Comparison of ENCODE assay signal across 25 mouse cellular contexts in genomic region chr8:80138481-80138880, GRCm38 (mm10).
"Had no signal": no experiment of that assay in that cellular context is flagged by ENCODE, and none has a peak within 500 bp of the region (broad histone marks: within the 10 kb centered on the region; RNA-seq: fewer than 3 reads in every experiment).

No protein-coding gene starts in this region.

- H3K27ac ChIP-seq: kidney, embryonic 15.5 days; limb, embryonic 10.5 days; limb, embryonic 13.5 days; liver, embryonic 12.5 days; liver, embryonic 15.5 days; lung, embryonic 15.5 days; neural tube, embryonic 13.5 days; stomach, postnatal 0 days had no signal

- H3K36me3 ChIP-seq: kidney, embryonic 15.5 days; limb, embryonic 10.5 days; limb, embryonic 13.5 days; liver, embryonic 12.5 days; liver, embryonic 15.5 days; lung, embryonic 15.5 days; neural tube, embryonic 13.5 days had no signal

- H3K9me3 ChIP-seq: kidney, embryonic 15.5 days; limb, embryonic 10.5 days; limb, embryonic 13.5 days; liver, embryonic 12.5 days; liver, embryonic 15.5 days; lung, embryonic 15.5 days; megakaryocyte, embryonic 14.5 days; neural tube, embryonic 13.5 days had no signal

- DNase-seq: kidney, adult 11 months; kidney, adult 8-10 months; kidney, postnatal 10 days; kidney, postnatal 36 days; liver; lung, adult 18-20 months; lung, postnatal 10 days; lung, postnatal 36 days; midbrain, embryonic 14.5 days; right cerebral cortex, adult 18-20 months; right cerebral cortex, postnatal 14 days; right cerebral cortex, postnatal 4 days; thymus, adult 2 months; thymus, postnatal 14 days; thymus, postnatal 4 days had no signal

- H3K9ac ChIP-seq: kidney, embryonic 15.5 days; limb, embryonic 13.5 days; liver, embryonic 12.5 days; liver, embryonic 15.5 days; lung, embryonic 15.5 days; neural tube, embryonic 13.5 days had no signal

- H3K4me3 ChIP-seq: kidney, embryonic 15.5 days; limb, embryonic 10.5 days; limb, embryonic 13.5 days; liver, embryonic 12.5 days; liver, embryonic 15.5 days; lung, embryonic 15.5 days; megakaryocyte, embryonic 14.5 days; neural tube, embryonic 13.5 days had no signal

- H3K4me1 ChIP-seq: kidney, embryonic 15.5 days; limb, embryonic 10.5 days; limb, embryonic 13.5 days; liver, embryonic 12.5 days; liver, embryonic 15.5 days; lung, embryonic 15.5 days; megakaryocyte, embryonic 14.5 days; neural tube, embryonic 13.5 days had no signal

- H3K4me2 ChIP-seq: kidney, embryonic 15.5 days; limb, embryonic 13.5 days; liver, embryonic 12.5 days; liver, embryonic 15.5 days; lung, embryonic 15.5 days; midbrain, embryonic 11.5 days; neural tube, embryonic 13.5 days had no signal

- ATAC-seq: liver, embryonic 12.5 days had no signal

- H3K27me3 ChIP-seq: kidney, embryonic 15.5 days; limb, embryonic 13.5 days; liver, embryonic 12.5 days; liver, embryonic 15.5 days; lung, embryonic 15.5 days; megakaryocyte, embryonic 14.5 days; neural tube, embryonic 13.5 days had no signal
